10 mouse cellular contexts compared by ENCODE assay signal in genomic region chr8:128371789-128372188, GRCm38 (mm10).
"Had no signal": no experiment of that assay in that cellular context is flagged by ENCODE, and none has a peak within 500 bp of the region (broad histone marks: within the 10 kb centered on the region; RNA-seq: fewer than 3 reads in every experiment).

No protein-coding gene starts in this region.

- H3K4me3 ChIP-seq: limb, embryonic 13.5 days; myocyte; neural tube, embryonic 12.5 days had no signal

- H3K9ac ChIP-seq: limb, embryonic 13.5 days; liver, embryonic 14.5 days; neural tube, embryonic 12.5 days had no signal

- H3K4me2 ChIP-seq: limb, embryonic 13.5 days; neural tube, embryonic 12.5 days had no signal

- H3K27me3 ChIP-seq: neural tube, embryonic 12.5 days had no signal

- H3K27ac ChIP-seq: limb, embryonic 13.5 days; liver, embryonic 14.5 days; neural tube, embryonic 12.5 days; stomach, postnatal 0 days had no signal

- H3K36me3 ChIP-seq: limb, embryonic 13.5 days had no signal

- DNase-seq: kidney, postnatal 25 days; left cerebral cortex, postnatal 4 days; lung, adult 18-20 months; midbrain, embryonic 14.5 days; thymus, postnatal 4 days had no signal

- H3K9me3 ChIP-seq: limb, embryonic 13.5 days; neural tube, embryonic 12.5 days had no signal

- H3K4me1 ChIP-seq: neural tube, embryonic 12.5 days had no signal
